Mouse (Mus musculus) midbrain, embryonic 14.5 days (tissue): ENCODE results near the gene Usp39. TPM values are rescaled to one million over a fixed set of nuclear protein-coding genes. Genes with fewer than 3 reads are reported as not detected.
A peak's percentile ranks its signal among the peaks of the same experiment; 100 is the strongest.

Experiments
- ATAC-seq: fragments of 200-750 bp; cut with Nextera tagmentation; 2 replicates; pipeline ENCODE4 v1.8.0; 2017; ENCODE audit warnings: moderate number of reproducible peaks, moderate library complexity; ENCODE audit not compliant: low FRiP score, low TSS enrichment
- DNase-seq: peaks from one replicate; pipeline ENCODE4 v3.0.0-alpha.2; 2015
- H3K27ac ChIP-seq: fragments of 300-500 bp; sonication (generic); replicated peaks from 2 replicates; pipeline ENCODE4 v1.5.1; 2014; ENCODE audit warnings: mild to moderate bottlenecking, low read depth, low read length, moderate library complexity
- H3K27me3 ChIP-seq: fragments of 300-500 bp; sonication (generic); 2 replicates; pipeline ENCODE4 v1.6.1; 2014; ENCODE audit warnings: low read length, control low read depth, mixed read lengths; ENCODE audit not compliant: control insufficient read depth, insufficient read depth
- H3K36me3 ChIP-seq: fragments of 300-500 bp; sonication (generic); 2 replicates; pipeline ENCODE4 v1.6.1; 2014; ENCODE audit warnings: low read length, control low read depth; ENCODE audit not compliant: control insufficient read depth, insufficient read depth
- H3K4me1 ChIP-seq: fragments of 300-500 bp; sonication (generic); 2 replicates; pipeline ENCODE4 v1.6.1; 2014; ENCODE audit warnings: mild to moderate bottlenecking, antibody characterized with exemption, low read length, control low read depth; ENCODE audit not compliant: control insufficient read depth, insufficient read depth
- H3K4me2 ChIP-seq: fragments of 300-500 bp; sonication (generic); 2 replicates; pipeline ENCODE4 v1.6.1; 2014; ENCODE audit warnings: mild to moderate bottlenecking, low read length, moderate library complexity
- H3K4me3 ChIP-seq: fragments of 300-500 bp; sonication (generic); replicated peaks from 2 replicates; pipeline ENCODE4 v1.5.1; 2014; ENCODE audit warnings: low read depth, low read length
- H3K9ac ChIP-seq: fragments of 300-500 bp; sonication (generic); replicated peaks from 2 replicates; pipeline ENCODE4 v1.6.1; 2014; ENCODE audit warnings: mild to moderate bottlenecking, low read length, moderate library complexity
- H3K9me3 ChIP-seq: fragments of 300-500 bp; sonication (generic); 2 replicates; pipeline ENCODE4 v1.6.1; 2016; ENCODE audit warnings: low read length, control low read depth, mixed read lengths; ENCODE audit not compliant: control insufficient read depth
- WGBS: fragments of 180-500 bp; shearing (Covaris S2); extraction: QIAGEN DNeasy Blood & Tissue Kit; methylation state at CpG from one replicate; pipeline ENCODE4 v1.1.7; 2014; 5-methylcytosine and 5-hydroxymethylcytosine counted together
- polyA plus RNA-seq: library from polyadenylated mRNA; unstranded; fragments of >200 nt; fragmentation: Nextera tagmentation; extraction: Ambion mirVana; gene quantifications from 2 replicates; pipeline ENCODE4 v1.2.1, GENCODE M21; 2014

The Usp39 gene
- polyA plus RNA-seq, 1 experiment from 2014 or later = 60.6 TPM

- ATAC-seq (no peak), DNase-seq (no peak)
- Histone ChIP-seq H3K9ac (no peak overlapping the region), H3K4me1 (no peaks in the 10 kb centered on the region), H3K27me3 (no peaks in the 10 kb centered on the region), H3K27ac (no peak overlapping the region), H3K4me3 (no peak overlapping the region), H3K4me2 (no peak overlapping the region), H3K36me3 (peaks cover 28% of the 10 kb centered on the region), H3K9me3 (no peaks in the 10 kb centered on the region)
- WGBS = 90% methylated on average over 3 of the region's 3 CpGs
Observed at GRCm38 (mm10) chr6:72312198-72312597, 32.8 kb downstream of the Usp39 start.

GRCm38 (mm10) chr6:72303510-72303909 is 41.5 kb downstream of the Usp39 start:
- H3K9ac ChIP-seq = no peak overlapping the region
- H3K4me2 ChIP-seq = no peak overlapping the region
- 65% methylated on average over 9 of the region's 9 CpGs for WGBS
- no peaks in the 10 kb centered on the region for H3K36me3 ChIP-seq
- H3K4me1 ChIP-seq = no peaks in the 10 kb centered on the region
- DNase-seq (no peak), ATAC-seq (no peak)
- no peak overlapping the region for H3K4me3 ChIP-seq
- H3K27me3 ChIP-seq = no peaks in the 10 kb centered on the region
- H3K9me3 ChIP-seq = no peaks in the 10 kb centered on the region
- no peak overlapping the region for H3K27ac ChIP-seq

GRCm38 (mm10) chr6:72302349-72302925 is 42.5 kb downstream of the Usp39 start:
- Histone ChIP-seq H3K9ac (no peak overlapping the region), H3K4me2 (no peak overlapping the region), H3K27me3 (no peaks in the 10 kb centered on the region), H3K36me3 (no peaks in the 10 kb centered on the region), H3K4me1 (no peaks in the 10 kb centered on the region), H3K4me3 (no peak overlapping the region), H3K9me3 (no peaks in the 10 kb centered on the region), H3K27ac (no peak overlapping the region)
- WGBS = 92% methylated on average over 11 of the region's 11 CpGs
- ATAC-seq (no peak), DNase-seq (no peak)

GRCm38 (mm10) chr6:72297825-72298224 is 47.2 kb downstream of the Usp39 start:
- WGBS = 83% methylated on average over 3 of the region's 3 CpGs
- no peaks in the 10 kb centered on the region for H3K9me3 ChIP-seq

DNA sequence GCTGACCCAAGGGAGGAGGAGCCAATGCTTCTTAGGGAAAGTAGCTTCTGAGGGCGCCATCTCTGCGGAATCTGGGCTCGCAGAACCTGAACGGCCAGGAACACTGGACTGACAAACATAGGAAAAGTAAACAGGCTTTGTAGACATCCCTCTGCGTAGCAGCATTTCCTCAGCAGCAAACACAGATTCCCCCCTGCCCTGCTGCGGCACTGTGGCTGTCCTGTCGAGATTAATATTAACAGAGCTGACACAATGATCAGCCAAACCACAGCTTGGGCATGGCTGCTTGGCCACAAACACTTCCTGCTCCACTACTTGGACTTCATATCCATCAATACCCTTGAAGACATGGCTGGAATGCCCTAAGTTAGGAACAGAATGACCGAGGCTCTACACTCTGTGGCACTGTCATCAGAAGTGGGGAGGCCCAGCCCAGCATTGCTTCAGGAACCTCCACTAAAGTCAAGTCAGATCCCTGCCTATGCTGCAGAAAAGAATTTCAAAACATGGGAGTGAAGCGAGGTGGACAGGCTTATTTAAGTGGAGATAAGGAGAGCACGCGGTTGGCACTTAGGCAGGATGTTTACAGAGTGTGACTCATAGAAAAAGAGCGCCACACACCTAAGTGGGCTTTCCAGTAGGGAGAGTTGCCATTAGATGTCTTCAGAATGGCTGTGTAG is 51.9 kb downstream of the Usp39 start:
- Histone ChIP-seq H3K36me3 (no peaks in the 10 kb centered on the region), H3K9me3 (no peaks in the 10 kb centered on the region), H3K27ac (no peak overlapping the region), H3K4me3 (no peak overlapping the region), H3K4me1 (no peaks in the 10 kb centered on the region), H3K4me2 (no peak overlapping the region), H3K9ac (no peak overlapping the region), H3K27me3 (no peaks in the 10 kb centered on the region)
- 84% methylated on average over 12 of the region's 12 CpGs for WGBS
- ATAC-seq (no peak), DNase-seq (no peak)

More at GRCm38 (mm10) chr6:72297825-72298224, 47.2 kb downstream of the Usp39 start:
- Histone ChIP-seq H3K4me1 (no peaks in the 10 kb centered on the region), H3K4me2 (no peak overlapping the region), H3K27me3 (no peaks in the 10 kb centered on the region), H3K36me3 (no peaks in the 10 kb centered on the region), H3K27ac (no peak overlapping the region), H3K4me3 (no peak overlapping the region), H3K9ac (no peak overlapping the region)
- no peak for DNase-seq
- ATAC-seq = no peak

DNA sequence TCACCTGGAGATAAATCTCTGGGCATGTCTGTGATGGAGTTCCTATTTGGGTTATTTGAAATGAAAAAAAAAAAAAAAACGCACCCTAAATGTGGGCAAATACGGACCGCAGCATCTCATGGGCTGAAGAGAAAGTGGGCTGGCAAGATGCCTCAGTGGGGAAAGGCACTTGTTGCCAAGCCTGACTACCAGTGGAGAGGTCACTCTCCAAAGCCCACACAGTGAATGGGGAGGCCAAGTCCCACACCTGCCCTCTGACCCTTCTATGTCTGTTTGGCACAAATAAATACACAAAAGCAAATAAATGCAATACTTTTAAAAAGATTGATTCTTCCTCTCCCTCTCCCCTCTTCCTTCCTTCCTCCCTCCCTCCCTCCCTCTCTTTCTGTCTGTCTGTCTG is 55.5 kb downstream of the Usp39 start:
- 84% methylated on average over 3 of the region's 3 CpGs for WGBS
- no peak overlapping the region for H3K4me3 ChIP-seq
- H3K27ac ChIP-seq = no peak overlapping the region
- no peak for ATAC-seq
- no peak overlapping the region for H3K9ac ChIP-seq
- no peaks in the 10 kb centered on the region for H3K9me3 ChIP-seq
- H3K36me3 ChIP-seq = no peaks in the 10 kb centered on the region
- H3K4me2 ChIP-seq = no peak overlapping the region
- H3K27me3 ChIP-seq = no peaks in the 10 kb centered on the region
- no peaks in the 10 kb centered on the region for H3K4me1 ChIP-seq
- no peak for DNase-seq

DNA sequence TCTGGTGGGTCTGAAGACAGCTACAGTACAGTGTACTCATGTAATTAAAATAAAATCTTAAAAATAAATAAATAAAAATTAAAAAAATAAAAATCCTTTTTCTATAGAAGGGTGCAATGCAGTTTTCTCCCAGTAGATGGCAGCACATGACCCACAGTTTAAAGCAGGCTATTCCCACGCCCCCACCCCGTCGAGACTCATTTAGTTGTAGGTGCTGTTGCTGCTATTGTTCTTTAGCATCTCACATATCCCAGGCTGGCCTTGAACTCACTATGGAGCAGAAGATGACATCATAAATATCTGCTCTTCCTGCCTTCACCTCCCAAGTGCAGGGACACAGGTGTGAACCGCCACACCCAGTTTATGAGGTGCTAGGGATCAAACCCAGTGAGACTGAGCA is 61.1 kb downstream of the Usp39 start:
- H3K36me3 ChIP-seq = no peaks in the 10 kb centered on the region
- H3K9me3 ChIP-seq = no peaks in the 10 kb centered on the region
- H3K27ac ChIP-seq = no peak overlapping the region
- H3K4me1 ChIP-seq = no peaks in the 10 kb centered on the region
- WGBS = 26% methylated on average over 4 of the region's 4 CpGs
- H3K4me3 ChIP-seq = no peak overlapping the region
- no peaks in the 10 kb centered on the region for H3K27me3 ChIP-seq
- DNase-seq (peak; percentile 52), ATAC-seq (no peak)
- no peak overlapping the region for H3K4me2 ChIP-seq
- H3K9ac ChIP-seq = no peak overlapping the region

DNA sequence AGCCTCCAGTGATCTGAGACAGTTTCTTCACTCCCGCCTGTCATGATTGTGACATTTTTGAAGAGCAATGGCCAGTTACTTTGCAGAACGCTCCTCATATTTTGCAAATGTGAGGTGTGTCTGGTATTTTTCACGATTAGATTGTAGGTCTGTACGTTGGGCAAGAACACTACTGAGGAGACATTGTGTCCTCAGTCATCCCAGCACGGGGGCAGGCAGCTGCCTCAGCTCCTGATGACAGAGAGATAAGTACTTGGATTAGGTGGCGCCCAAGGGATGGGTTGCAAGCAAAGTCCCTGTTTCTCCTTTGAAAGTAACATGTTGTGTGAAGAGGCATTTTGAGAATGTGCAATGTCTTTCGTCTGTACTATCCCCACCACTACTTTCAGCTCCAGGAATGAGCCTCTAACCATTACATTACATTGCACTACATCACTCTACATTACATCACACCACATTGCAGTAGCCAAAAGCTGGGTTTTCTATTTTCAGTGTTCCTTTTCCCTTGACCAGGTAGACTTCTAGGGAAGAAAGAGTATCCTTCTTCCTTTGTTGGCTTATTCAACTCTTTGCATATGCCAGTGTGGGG is 64.5 kb downstream of the Usp39 start:
- 76% methylated on average over 7 of the region's 7 CpGs for WGBS

GRCm38 (mm10) chr6:72279505-72279904 is 65.5 kb downstream of the Usp39 start:
- WGBS = 90% methylated on average over 7 of the region's 7 CpGs
- H3K9me3 ChIP-seq = no peaks in the 10 kb centered on the region

More for the DNA sequence above, 64.5 kb downstream of the Usp39 start:
- Histone ChIP-seq H3K4me1 (no peaks in the 10 kb centered on the region), H3K9ac (no peak overlapping the region), H3K4me2 (no peak overlapping the region), H3K4me3 (no peak overlapping the region), H3K27me3 (no peaks in the 10 kb centered on the region), H3K36me3 (no peaks in the 10 kb centered on the region), H3K27ac (no peak overlapping the region), H3K9me3 (no peaks in the 10 kb centered on the region)
- no peak for DNase-seq
- no peak for ATAC-seq

More at GRCm38 (mm10) chr6:72279505-72279904, 65.5 kb downstream of the Usp39 start:
- Histone ChIP-seq H3K9ac (no peak overlapping the region), H3K4me1 (no peaks in the 10 kb centered on the region), H3K4me3 (no peak overlapping the region), H3K36me3 (no peaks in the 10 kb centered on the region), H3K4me2 (no peak overlapping the region), H3K27ac (no peak overlapping the region), H3K27me3 (no peaks in the 10 kb centered on the region)
- ATAC-seq (no peak), DNase-seq (no peak)
